Mouse (Mus musculus): ENCODE measurements around the gene Krt77. TPM values are rescaled to one million over a fixed set of nuclear protein-coding genes. Genes with fewer than 3 reads are reported as not detected.

Gene Krt77
- polyA plus RNA-seq (2015; fragmentation: Illumina TruSeq; extraction: RNeasy Lipid Tissue Mini Kit (QIAGEN cat#74804); ENCODE audit: insufficient read depth, low replicate concordance) = not detected

DNA sequence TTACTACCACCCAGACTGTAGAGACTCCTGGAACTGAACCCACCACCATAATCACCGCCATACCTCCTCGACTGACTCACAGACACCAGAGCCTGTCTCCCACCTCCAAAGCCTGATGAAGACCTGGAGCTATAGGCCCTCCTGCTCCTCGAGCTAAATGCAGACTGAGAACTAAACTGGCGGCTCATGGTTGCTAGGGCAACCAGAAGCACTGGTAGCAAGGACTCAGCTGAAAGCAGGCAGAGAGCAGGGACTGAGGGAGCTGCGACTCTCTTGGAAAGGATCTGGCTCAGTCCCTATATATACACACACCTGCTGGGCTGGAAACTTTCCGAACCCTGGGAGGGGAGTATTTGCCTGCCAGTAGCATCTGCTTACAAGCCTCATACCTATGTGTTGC, at the start of gene Krt77:
Gene Krt77 (minus strand): TSS at position 275 of the 400 bp plus-strand sequence.

DNA sequence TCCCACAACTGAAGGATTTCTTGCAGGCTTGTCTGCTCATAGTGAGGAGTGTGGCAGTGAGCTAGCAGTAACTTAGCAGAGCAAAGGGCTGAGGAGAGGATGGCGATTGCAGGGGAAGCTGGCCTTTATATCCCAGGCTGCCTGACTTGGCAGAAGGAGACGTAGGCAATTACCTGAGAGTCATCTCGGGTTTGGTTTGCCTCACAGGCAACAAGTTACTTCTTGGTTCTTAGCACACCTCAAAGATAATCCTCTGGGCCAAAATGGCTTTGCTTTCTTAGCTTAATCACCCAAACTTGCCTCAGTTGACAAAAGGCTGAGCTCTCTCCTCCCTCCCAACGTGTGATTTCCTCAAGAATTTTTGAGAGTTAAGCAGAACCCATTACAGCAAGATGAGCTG, 23.3 kb upstream of the Krt77 start, which contains the start of gene Krt76:
Gene Krt76 (minus strand): TSS at position 101 of the 400 bp plus-strand sequence.

DNA sequence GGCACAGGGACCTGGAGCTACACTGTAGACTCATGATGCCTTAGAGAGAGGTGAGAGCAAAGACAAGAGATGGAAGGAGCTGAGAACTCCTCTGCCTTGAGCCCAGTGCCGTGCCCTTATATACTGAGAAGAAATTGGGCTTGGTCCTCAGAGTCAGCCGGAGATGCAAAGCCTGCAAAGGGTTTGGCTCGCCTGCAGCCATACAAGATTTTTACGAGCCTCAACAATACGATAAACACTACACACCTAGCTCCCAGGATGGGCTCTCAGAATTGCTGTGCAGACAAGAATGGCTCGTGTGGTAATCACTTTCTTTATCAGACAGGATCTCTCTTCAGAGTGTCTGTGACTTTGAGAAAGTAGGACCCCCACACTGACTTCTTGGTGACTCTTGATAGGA, 18.8 kb downstream of the Krt77 start, which contains the start of gene Krt1:
Gene Krt1 (minus strand): TSS at position 101 of the 400 bp plus-strand sequence.

DNA sequence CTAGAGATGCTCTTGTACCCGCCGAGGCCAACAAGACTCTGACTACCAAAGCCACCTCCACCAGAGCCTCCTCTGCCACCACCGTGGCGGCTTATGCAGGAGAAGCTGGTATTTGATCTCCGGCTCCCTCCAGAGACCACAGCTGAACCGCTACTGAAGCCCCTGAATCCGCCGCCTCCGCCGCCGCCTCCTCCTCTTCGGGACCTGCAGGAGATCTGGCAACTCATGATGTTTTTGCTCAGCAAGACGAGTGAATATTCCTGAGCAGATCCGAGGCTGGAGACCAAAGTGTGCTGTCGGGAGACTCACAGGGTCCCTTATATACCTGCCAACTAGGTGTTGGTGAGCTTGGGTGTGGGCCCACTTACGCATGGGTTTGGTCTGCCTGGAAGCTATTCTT, 51.6 kb downstream of the Krt77 start, which contains the start of gene Krt2:
Gene Krt2 (minus strand): TSS at position 295 of the 400 bp plus-strand sequence.

Other genes starting within 250 kb of the Krt77 start
- gene Gm5414, start 241.5 kb downstream of the Krt77 start, polyA plus RNA-seq (2015; fragmentation: Illumina TruSeq; extraction: RNeasy Lipid Tissue Mini Kit (QIAGEN cat#74804); ENCODE audit: insufficient read depth, low replicate concordance) = not detected
- gene Gm5478, start 222.3 kb downstream of the Krt77 start, polyA plus RNA-seq (2015; fragmentation: Illumina TruSeq; extraction: RNeasy Lipid Tissue Mini Kit (QIAGEN cat#74804); ENCODE audit: insufficient read depth, low replicate concordance) = not detected
- not detected for gene Krt6b, start 189.4 kb downstream of the Krt77 start, polyA plus RNA-seq (2015; fragmentation: Illumina TruSeq; extraction: RNeasy Lipid Tissue Mini Kit (QIAGEN cat#74804); ENCODE audit: insufficient read depth, low replicate concordance)
- gene Krt6a, start 175.4 kb downstream of the Krt77 start, polyA plus RNA-seq (2015; fragmentation: Illumina TruSeq; extraction: RNeasy Lipid Tissue Mini Kit (QIAGEN cat#74804); ENCODE audit: insufficient read depth, low replicate concordance) = not detected
- not detected for gene Krt5, start 156.8 kb downstream of the Krt77 start, polyA plus RNA-seq (2015; fragmentation: Illumina TruSeq; extraction: RNeasy Lipid Tissue Mini Kit (QIAGEN cat#74804); ENCODE audit: insufficient read depth, low replicate concordance)
- gene Krt71, start 126.6 kb downstream of the Krt77 start, polyA plus RNA-seq (2015; fragmentation: Illumina TruSeq; extraction: RNeasy Lipid Tissue Mini Kit (QIAGEN cat#74804); ENCODE audit: insufficient read depth, low replicate concordance) = not detected
- not detected for gene Krt72, start 83.2 kb downstream of the Krt77 start, polyA plus RNA-seq (2015; fragmentation: Illumina TruSeq; extraction: RNeasy Lipid Tissue Mini Kit (QIAGEN cat#74804); ENCODE audit: insufficient read depth, low replicate concordance)
- not detected for gene Krt73, start 67.4 kb downstream of the Krt77 start, polyA plus RNA-seq (2015; fragmentation: Illumina TruSeq; extraction: RNeasy Lipid Tissue Mini Kit (QIAGEN cat#74804); ENCODE audit: insufficient read depth, low replicate concordance)
- not detected for gene Krt2, start 51.5 kb downstream of the Krt77 start, polyA plus RNA-seq (2015; fragmentation: Illumina TruSeq; extraction: RNeasy Lipid Tissue Mini Kit (QIAGEN cat#74804); ENCODE audit: insufficient read depth, low replicate concordance)
- 0.10 TPM for gene Krt1, start 18.9 kb downstream of the Krt77 start, polyA plus RNA-seq (2015; fragmentation: Illumina TruSeq; extraction: RNeasy Lipid Tissue Mini Kit (QIAGEN cat#74804); ENCODE audit: insufficient read depth, low replicate concordance)
- gene Krt76, start 23.2 kb upstream of the Krt77 start, polyA plus RNA-seq (2015; fragmentation: Illumina TruSeq; extraction: RNeasy Lipid Tissue Mini Kit (QIAGEN cat#74804); ENCODE audit: insufficient read depth, low replicate concordance) = not detected
- gene Krt4, start 55.0 kb upstream of the Krt77 start, polyA plus RNA-seq (2015; fragmentation: Illumina TruSeq; extraction: RNeasy Lipid Tissue Mini Kit (QIAGEN cat#74804); ENCODE audit: insufficient read depth, low replicate concordance) = not detected
- not detected for gene Krt79, start 70.6 kb upstream of the Krt77 start, polyA plus RNA-seq (2015; fragmentation: Illumina TruSeq; extraction: RNeasy Lipid Tissue Mini Kit (QIAGEN cat#74804); ENCODE audit: insufficient read depth, low replicate concordance)
- gene Krt78, start 84.6 kb upstream of the Krt77 start, polyA plus RNA-seq (2015; fragmentation: Illumina TruSeq; extraction: RNeasy Lipid Tissue Mini Kit (QIAGEN cat#74804); ENCODE audit: insufficient read depth, low replicate concordance) = not detected
- 0.19 TPM for gene Krt8, start 134.8 kb upstream of the Krt77 start, polyA plus RNA-seq (2015; fragmentation: Illumina TruSeq; extraction: RNeasy Lipid Tissue Mini Kit (QIAGEN cat#74804); ENCODE audit: insufficient read depth, low replicate concordance)
- gene Krt18, start 158.5 kb upstream of the Krt77 start, polyA plus RNA-seq (2015; fragmentation: Illumina TruSeq; extraction: RNeasy Lipid Tissue Mini Kit (QIAGEN cat#74804); ENCODE audit: insufficient read depth, low replicate concordance) = 0.17 TPM
- gene Eif4b, start 204.1 kb upstream of the Krt77 start, polyA plus RNA-seq (2015; fragmentation: Illumina TruSeq; extraction: RNeasy Lipid Tissue Mini Kit (QIAGEN cat#74804); ENCODE audit: insufficient read depth, low replicate concordance) = 272 TPM
- gene Tns2, start 230.7 kb upstream of the Krt77 start, polyA plus RNA-seq (2015; fragmentation: Illumina TruSeq; extraction: RNeasy Lipid Tissue Mini Kit (QIAGEN cat#74804); ENCODE audit: insufficient read depth, low replicate concordance) = 51.0 TPM